Mouse (Mus musculus): ENCODE measurements around the gene Zfp9. TPM values are rescaled to one million over a fixed set of nuclear protein-coding genes. Genes with fewer than 3 reads are reported as not detected.

Zfp9 gene
- polyA plus RNA-seq (2014; fragmentation: Illumina TruSeq; extraction: RNeasy Lipid Tissue Mini Kit (QIAGEN cat#74804)) = 29.8 TPM

DNA sequence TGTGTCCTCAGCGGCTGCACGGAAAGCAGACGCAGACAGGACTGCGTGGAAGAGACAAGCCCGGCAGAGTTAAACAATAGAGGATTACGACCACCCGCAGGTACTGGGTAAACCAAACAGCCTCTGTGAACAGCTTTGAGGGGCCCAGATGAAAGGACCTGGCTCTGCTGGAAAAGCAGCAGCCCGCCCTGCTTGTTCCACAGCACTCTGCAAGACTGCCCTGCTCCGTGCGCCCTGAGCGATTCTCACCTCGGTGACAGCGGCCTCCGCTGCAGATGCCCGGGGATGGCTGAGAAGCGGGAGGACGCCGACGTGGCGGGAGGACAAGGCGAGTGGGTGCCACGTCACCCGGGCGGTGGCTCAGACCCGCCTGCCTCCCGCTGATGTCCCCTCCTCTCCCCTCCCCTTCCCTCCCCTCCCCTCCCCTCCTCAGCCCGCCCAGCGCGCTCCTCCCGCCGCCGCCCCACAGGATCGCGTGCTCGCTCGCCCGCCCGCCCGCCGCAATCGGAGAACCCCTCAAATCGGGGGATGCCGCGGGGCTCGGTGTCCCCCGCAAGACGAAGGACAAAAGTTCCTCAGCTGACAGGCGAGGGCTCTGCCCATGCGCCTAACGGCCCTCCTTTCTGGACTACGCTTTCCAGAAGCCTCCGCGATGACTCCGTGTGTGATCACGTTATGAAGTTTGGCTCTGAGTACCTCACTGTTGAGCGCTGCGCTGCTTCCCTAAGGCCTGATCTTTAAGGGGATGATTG is at the start of gene Zfp9:
TSS of gene Zfp9 (minus strand) at position 364 of the 752 bp plus-strand sequence.

DNA sequence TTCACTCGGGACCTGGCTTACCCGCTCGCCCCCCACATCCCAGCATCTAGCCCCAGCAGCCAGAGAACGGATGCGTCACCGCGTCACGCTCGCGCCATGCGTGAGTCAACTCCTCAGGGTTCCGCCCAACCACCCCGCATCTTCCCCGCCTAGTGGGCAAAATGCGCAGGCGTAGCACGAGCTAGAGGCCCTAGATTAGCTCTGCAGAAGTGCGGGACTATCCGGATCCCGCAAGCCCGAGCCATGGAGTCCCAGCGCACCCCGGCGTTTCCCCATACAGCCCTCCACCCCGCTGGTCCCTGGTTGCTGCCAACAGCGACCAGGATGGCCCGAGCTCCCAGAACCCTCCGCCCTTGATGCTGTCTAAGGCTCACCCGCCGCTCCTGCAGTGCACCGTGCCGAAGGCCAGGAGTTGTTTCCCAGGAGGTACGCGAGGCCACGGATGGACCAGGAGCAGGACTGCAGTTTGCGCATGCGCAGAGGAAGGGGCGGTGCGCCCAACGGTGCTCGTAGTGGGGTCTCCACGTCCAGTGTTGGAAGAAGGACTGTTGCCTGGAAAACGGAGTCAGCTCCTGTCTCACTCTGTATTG is 24.0 kb downstream of the Zfp9 start, which contains the start of gene Zfp248:
TSS of gene Zfp248 (minus strand) at position 487 of the 590 bp plus-strand sequence.

DNA sequence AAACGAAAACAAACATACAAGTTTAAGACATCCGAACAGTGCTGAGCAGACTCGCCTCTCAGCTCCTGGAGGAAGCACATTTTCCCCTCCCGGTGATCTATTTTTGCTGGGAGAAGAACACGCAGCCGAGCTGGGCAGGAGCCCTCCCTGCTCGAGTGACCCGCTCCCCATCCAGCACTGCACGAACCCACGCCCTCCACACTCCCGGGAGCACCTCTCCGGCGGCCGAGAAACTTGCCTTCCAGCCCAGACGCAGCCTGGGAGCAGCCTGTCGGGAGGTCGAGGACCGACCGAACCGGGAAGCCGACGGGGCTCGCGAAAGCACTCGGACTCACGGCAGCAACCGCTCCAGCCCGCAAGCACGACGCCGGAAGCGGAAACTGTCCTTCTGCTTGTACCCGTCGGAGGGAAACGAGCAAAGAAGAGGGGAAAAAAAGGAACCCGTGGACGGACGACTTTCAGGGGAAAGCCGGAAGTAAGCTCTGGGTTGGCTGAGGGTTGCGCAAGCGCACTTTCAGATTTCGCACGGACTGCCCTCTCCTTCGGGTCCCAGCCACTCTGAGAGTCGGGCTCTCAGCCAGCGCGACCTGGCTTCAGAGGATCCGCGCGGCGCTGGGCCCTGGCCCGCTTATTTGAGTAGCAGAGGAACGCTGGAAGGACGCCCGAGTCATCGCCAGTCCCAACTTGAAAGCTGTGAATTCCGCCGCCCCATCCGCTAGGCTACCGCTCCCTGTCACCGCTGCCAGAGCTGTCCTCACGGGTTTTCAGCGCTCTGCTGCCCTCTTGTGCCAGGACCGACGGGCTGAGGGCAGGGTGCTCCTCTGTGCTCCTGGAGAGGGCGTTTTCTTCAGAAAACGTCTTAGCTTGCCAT is 59.8 kb downstream of the Zfp9 start, which contains the start of gene Bms1:
TSS of gene Bms1 (minus strand) at position 425 of the 871 bp plus-strand sequence.

Other genes with a start within 250 kb of the Zfp9 start
- gene Bms1, start 59.8 kb downstream of the Zfp9 start, polyA plus RNA-seq (2014; fragmentation: Illumina TruSeq; extraction: RNeasy Lipid Tissue Mini Kit (QIAGEN cat#74804)) = 49.8 TPM
- gene Zfp248, start 23.8 kb downstream of the Zfp9 start, polyA plus RNA-seq (2014; fragmentation: Illumina TruSeq; extraction: RNeasy Lipid Tissue Mini Kit (QIAGEN cat#74804)) = 11.4 TPM
- 14.6 TPM for gene Ankrd26, start 82.9 kb upstream of the Zfp9 start, polyA plus RNA-seq (2014; fragmentation: Illumina TruSeq; extraction: RNeasy Lipid Tissue Mini Kit (QIAGEN cat#74804))